Mouse (Mus musculus): ENCODE results near the gene Mup15. TPM values are rescaled to one million over a fixed set of nuclear protein-coding genes. Genes with fewer than 3 reads are reported as not detected.
"Not testable (repeated sequence)": the region's sequence is repeated elsewhere in the genome, so short reads cannot be mapped to it uniquely, and the experiment has no call there.

The Mup15 gene
- not detected in 2 replicates for polyA plus RNA-seq (2012)

- TF ChIP-seq GATA1 (IDR thresholded peaks at IDR 0.05; ENCODE audit: low read length) = not testable (repeated sequence)
Measured at GRCm38 (mm10) chr4:61439643-61440042, at the start of gene Mup15. TSS of gene Mup15 (minus strand) at chr4:61439743.

Other genes with a start within 250 kb of the Mup15 start
- gene Mup13, start 211.5 kb downstream of the Mup15 start, polyA plus RNA-seq (2012) = not detected in 2 replicates
- not detected in 2 replicates for gene Mup14, start 135.7 kb downstream of the Mup15 start, polyA plus RNA-seq (2012)
- not detected in 2 replicates for gene Mup16, start 79.8 kb upstream of the Mup15 start, polyA plus RNA-seq (2012)
- gene Mup17, start 156.1 kb upstream of the Mup15 start, polyA plus RNA-seq (2012) = not detected in 2 replicates
- gene Mup18, start 234.4 kb upstream of the Mup15 start, polyA plus RNA-seq (2012) = not detected in 2 replicates